Mouse (Mus musculus): ENCODE measurements around the gene Ccs.

DNA sequence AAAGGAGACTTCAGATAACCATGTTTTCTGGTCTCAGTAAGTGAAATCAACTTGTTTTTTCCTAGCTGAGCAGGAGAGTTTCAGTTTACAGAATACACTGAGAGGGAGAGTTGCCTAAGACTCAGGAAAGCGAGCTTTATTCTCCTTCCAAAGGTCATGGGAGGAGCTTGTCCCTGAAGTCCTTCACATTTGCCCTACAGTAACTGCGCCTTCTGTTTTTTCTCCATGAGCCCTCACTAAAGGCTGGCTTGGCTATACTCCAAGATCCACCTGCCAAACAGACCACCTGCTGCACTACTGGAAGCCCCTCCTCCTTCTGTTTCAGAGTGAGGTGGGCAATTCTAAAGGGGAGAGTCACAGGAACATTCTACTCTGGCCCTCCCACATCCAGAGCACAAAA is 3.0 kb downstream of the Ccs start:
- TF ChIP-seq GATA1 (IDR thresholded peaks at IDR 0.05; ENCODE audit: borderline replicate concordance, low read length): no peak
- TF ChIP-seq CTCF (IDR thresholded peaks at IDR 0.05; ENCODE audit: low read depth, low read length): no peak
